Mouse (Mus musculus): ENCODE data around the gene Atpaf2.

Gene Atpaf2

DNA sequence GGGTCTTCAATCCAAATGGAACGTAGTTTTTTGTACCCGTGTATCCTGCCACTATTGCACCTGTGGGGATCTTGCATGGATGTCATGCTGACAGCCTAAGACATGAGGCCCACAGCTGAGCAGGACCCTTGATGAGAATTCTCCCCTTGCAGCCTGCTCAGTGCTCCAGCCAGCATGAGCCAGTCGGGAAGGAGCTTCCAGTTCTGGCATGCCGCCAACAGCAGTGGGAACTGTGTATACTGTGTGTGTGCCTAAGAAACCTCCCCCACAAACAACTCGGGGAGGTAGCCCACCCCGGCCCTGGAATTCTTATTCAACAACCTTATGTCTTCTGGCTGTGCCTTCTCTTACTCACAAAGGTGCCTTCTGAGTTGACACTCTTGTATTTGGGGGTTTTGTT is 21.7 kb downstream of the Atpaf2 start:
- DNase-seq (ENCODE audit: low spot score), result no peak

DNA sequence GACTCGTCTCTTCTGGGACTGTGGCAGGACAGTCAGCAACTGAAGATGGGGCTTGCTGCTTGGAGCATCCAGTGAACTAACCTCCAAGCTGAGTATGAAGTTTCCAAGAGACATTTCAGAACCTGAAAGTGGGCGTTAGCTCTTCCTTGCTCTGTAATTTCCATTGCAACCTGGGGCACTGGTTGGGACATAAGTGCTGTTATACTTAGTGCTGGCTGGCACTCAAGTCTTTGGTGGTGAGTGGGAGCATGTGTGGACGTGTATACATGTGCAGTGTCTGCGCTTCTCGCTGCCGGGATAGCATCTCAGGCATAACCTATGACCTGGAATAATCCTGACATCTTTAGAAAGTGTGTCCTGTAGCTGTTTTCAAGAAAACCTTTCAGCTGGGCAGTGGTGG is 26.9 kb downstream of the Atpaf2 start:
- DNase-seq (ENCODE audit: low spot score), result no peak

DNA sequence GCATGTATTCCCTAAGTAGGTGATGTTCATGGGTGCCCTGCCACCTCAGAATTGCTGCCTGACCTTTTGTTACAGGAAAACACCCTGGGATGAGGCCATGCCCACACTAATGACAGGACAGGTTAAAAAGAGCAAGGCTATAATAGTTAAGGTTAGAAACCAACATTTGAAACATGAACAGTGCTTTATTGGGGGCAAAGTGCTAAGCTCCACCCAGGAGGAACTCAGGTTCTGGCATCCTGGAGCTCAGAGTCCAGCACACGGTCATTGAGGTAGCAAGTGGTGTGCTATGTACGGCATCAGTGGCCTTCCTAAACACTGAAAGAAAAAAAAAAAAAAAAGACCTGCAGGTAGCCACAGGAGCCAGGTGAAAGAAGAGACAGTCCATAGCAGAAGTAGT is 30.3 kb downstream of the Atpaf2 start:
- DNase-seq (ENCODE audit: low spot score), result no peak

DNA sequence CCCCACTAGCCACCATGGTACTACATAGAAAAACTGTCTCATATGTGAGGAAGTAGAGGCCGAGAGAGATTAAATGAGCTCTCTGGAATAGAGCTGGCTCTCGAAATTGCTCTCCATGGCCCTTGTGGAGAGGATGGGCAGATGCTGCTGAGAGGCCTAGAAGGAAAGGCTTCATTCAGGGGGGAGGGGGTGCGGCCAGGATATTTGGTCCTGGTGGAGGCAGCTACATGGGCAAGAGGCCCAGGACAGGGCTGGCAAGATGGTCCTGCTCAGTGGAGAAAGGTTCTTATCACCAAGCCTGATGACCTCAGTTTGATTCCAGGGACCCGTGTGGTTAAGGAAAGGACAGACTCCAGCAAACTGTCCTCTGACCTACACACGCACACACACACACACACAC is 32.3 kb downstream of the Atpaf2 start:
- DNase-seq (ENCODE audit: low spot score), result no peak

DNA sequence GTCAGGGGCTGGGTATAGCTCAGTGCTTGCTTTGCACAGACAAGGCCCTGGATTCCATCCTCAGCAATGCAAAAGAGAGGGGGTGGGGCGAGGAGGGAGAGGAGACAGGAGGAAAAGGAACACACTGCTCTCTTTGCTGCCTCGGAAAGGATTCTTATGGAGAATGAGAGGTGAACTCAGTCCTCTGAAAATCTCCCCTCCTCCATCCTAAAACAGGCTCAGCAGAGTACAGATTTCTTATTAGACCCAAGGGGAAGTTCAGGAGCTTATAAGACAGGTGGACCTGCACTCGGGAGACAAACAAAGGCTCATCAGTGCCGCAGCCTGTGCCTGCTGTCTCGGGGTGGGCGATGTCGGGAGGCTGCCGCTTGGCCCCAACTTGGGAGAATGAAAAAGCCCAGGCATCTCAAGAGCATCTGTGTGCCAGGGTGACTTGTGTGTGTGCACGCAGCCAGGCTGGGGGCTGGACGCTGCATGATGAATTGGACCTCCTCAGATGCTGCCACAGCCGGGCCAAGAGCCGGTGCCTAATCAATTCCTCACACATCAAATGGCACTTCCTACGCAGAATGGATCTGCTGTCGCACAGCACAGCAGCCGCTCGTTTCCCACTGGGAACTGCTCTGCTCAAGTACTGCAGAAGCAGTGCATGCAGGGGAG is 33.4 kb downstream of the Atpaf2 start:
- DNase-seq (ENCODE audit: low spot score), result peak; percentile 24

DNA sequence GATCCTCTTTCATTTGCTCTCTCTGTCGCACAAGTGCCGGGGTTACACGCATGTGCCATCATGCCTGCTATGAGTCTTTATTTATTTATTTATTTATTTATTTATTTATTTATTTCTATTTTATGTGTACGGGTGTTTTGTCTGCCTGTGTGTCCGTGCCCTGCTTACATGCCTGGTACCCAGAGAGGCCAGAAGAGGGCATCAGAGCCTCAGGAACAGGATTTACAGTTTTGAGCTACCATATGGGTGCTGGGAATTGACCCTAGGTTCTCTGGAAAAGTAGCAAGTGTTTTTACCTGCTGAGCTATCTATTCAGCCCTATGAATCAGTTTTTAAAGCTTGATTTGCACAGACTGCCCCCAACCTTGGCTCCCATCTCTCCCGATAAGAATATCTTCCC is 34.7 kb downstream of the Atpaf2 start:
- DNase-seq (ENCODE audit: low spot score), result no peak

DNA sequence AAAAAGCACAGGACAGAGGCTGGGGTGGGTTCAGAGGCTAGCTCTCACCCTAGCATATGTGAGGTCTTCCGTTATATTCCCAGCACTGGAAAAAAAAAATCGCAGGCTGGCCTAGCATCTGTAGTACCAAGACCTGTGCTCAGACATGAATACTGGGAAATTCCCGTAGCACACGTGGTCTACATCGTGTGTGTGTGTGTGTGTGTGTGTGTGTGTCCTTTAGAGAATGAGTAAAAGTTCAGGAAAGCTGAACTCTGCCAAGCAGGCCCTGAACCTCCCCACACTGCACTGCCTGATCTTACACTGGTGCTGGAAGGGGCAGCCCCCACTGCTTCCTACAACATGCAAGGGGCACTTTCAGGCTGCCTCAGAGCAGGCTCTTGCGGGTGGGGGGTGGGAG is 43.8 kb downstream of the Atpaf2 start:
- DNase-seq (ENCODE audit: low spot score), result no peak

DNA sequence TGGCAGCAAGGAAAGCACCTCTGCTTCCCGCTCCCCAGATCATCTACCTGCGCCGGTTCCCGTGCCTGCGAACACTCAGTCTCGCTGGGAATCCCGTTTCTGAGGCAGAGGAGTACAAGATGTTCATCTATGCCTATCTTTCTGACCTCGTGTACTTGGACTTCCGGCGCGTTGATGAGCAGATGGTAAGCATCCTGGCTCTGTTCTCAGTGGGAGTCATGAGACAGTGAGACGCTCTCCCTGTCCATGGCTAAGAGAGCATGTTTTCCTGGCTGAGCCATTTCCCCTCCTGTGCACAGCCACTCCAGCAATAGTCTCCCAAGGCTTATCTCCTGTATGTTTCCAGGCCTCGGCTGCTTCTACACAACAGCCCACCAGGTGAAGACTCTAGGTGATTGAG is 47.8 kb downstream of the Atpaf2 start:
- no peak for DNase-seq (ENCODE audit: low spot score)

DNA sequence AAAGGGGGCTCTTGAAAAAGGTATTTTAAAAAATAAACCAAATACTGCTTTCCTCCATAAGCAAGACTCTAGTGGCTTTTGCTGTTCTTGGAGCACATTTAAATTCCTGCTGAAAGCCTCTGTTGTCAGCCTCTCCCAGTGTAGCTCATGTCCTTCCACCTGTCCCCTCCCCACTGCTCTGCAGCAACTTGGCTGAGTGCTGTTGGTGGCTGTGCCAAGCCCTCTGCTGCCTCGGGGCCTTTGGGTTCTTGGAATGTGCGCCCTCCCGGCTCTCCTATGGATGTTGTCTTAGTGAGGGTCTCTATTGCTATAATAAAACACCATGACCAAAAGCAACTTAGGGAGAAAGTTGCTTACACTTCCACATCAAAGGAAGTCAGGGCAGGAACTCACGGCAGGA is 48.8 kb downstream of the Atpaf2 start:
- no peak for DNase-seq (ENCODE audit: low spot score)

DNA sequence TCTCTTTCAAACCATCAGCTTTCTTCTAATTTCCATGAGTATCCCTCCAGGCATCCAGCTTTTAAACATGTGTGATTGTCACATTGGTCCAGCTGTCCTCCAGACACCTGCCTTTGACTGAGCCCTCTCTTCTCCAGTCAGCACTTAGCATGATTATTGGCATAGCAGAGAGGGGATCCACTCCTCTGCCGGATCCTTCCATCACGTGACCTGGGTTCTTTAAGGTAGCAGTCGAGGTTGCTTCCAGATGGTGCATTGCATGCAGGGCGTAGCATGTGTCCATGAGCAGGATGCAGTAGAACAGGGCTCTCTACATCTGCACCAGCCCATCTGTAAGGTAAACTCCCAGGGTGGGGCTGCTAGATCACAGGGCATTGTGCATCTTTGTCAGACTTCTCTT is 49.3 kb downstream of the Atpaf2 start:
- DNase-seq (ENCODE audit: low spot score), result no peak

DNA sequence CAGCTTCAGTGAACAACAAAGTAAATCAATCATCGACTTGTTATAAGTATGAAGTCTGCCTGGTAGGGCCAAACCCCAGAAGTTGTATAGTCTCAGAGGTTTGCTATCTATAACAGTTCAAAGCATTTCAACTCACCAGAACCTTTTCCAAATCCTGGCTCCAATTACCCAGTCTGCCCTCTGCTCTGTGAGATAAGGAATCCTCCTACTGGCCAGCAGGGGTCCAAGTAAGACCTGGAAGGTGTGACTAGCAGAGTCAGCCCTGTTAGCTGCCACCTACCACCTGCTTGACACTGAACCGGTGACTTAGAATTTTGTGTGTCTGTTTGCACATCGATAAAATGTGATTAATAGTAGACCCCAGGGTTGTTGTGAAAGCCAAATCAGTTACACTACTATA is 51.0 kb downstream of the Atpaf2 start:
- DNase-seq (ENCODE audit: low spot score), result no peak

DNA sequence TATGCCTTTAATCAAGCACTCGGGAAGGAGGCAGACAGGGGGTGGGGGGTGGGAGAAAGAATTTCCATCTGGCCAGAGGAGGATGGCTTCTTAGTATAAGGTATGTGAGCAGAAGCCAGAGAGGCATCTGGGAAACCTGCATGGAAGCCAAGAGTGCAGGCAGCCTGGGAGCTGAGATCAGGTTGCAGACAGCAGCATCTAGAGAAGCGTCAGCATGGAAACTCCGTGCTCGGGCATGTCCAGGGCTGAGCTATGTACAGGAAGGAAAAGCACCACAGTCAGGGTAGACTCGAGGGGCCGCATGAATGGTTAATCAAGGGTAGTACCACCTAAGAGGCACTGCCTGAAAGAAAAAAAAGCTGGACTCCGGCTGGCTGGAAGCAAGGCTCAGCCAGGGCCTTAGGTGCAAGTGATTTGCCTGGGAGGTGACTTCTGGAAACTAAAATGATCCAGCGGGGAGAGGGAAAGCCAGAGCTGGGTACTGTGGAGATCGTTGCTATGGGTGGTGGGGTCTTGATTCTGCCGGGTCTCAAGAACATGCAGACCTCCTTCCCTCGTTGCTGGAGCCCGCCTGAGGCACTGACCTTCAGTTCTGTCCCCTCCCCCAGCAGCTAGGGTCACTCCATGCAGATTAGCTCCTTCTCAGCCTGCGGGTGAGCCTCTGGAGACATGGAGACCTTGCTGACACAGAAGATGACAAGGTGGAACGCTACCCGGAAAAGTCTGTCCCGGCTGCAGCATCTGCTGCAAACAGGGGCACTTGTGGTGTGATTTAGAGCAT is 51.8 kb downstream of the Atpaf2 start:
- no peak for DNase-seq (ENCODE audit: low spot score)

DNA sequence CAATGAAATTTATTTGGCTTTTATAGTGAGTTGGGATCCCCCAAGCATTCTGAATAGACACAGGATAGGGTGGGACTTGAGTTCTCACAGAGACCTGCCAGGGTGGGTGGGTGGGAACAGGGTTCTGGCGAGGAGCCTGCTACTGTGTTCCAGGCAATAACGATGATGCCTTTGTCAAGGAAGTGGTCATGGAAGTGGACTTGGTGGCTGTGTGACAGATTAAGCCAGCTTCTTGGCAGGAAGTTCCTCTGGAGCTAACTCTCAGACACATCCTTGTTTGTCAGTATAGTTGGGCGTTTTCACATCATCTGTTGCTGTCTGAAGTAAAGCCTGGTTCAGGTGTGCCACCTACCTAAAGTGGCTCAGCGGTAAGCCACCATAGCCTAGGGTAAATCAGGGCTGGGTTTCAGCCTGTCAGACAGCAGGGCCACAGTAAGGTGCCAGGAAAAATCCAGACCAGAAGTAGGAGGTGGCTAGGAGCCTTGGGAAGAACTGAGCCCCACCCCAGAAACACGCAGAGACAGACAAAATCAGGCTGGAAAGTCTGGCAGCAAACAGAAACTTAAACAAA is 57.5 kb downstream of the Atpaf2 start:
- no peak for DNase-seq (ENCODE audit: low spot score)

DNA sequence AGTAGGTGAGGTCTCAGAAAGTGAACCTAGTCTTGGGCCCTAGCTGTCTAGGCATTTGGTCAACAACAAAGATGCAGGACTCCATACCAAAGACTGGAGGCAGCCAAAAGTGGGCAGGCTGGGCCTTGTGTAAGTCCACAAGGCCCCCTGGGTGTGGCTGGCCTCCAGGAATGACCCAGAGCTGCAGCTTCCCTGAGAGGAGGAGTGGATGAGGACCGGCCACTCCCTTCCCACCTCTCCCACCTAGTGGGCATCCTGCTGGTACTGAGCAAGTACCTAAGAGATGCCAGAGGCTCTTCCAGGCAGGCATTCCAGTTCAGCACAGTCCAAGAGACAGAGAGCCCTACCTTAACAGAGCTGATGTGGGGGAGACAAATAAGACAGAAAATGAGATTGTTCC is 58.3 kb downstream of the Atpaf2 start:
- DNase-seq (ENCODE audit: low spot score), result no peak

DNA sequence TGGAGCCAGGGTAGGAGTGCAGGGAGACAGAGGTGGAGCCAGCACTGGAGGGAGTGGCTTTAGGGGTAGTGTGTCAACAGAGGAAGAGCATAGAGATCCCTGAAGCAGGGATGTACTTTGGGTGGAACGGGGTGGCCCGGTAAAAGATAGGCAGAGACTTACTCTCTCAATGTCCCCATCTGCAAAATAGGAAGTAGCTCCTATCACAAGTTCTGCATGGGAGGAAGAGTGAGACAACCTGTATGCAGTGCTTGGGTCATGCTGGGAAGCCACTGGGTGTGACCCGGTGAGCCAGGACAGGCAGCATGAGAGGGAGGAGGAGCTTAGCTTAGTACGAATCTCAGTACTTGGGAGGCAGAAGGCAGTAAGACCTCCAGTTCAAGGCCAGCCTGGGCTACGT is 59.1 kb downstream of the Atpaf2 start:
- DNase-seq (ENCODE audit: low spot score), result no peak

DNA sequence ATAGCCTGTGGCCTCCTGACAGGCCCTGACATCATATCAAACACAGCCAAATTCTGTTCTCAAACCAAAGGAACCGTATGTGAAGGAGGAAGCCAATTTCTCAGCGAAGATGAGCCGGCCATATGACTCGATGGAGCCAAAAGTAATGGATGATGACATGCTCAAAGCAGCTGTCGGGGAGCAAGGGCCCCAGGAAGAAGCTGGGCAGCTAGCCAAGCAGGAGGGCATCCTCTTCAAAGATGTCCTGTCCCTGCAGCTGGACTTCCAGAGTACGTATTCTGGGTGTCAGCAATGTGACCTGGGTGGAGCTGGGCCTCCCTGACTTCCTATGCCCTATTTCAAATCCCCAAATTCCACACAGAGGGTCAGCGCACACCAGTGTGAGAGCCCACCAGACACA is 59.7 kb downstream of the Atpaf2 start:
- no peak for DNase-seq (ENCODE audit: low spot score)

DNA sequence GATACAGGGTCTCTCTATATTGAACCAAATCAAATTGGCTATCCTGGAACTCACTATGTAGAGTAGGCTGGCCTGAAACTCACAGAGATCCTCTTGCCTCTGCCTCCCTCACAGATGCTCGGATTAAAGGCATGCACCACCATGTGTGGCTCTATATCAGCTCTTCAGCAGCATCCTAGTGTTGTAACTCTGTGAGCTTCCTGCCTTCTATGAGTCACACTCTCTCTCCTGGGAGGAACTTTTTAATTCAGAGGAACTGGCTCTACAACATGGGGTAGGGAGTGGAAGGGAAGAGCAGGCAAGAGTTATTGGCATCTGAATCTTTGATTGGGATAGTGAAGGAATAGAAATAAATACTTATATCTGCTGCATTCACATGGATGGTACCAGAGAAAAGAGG is 61.1 kb downstream of the Atpaf2 start:
- DNase-seq (ENCODE audit: low spot score), result no peak

DNA sequence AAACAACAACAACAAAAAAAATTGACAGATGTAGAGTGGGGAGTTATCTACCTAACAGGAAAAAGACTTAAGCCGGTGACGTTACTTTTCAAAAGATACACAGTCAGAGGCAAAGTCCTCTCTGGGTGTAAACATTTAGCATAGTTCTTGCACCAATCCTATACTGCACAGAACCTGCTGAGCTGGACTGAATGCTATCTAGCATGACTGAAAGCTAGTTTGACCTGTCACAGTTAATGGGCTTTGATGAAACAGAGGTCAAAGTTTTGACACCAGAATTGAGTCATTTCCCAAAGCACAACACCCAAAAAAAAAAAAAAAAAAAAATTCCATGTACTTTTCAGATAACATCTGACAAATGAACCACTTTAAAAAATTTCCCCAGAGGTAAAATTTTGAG is 62.3 kb downstream of the Atpaf2 start:
- DNase-seq (ENCODE audit: low spot score), result no peak

DNA sequence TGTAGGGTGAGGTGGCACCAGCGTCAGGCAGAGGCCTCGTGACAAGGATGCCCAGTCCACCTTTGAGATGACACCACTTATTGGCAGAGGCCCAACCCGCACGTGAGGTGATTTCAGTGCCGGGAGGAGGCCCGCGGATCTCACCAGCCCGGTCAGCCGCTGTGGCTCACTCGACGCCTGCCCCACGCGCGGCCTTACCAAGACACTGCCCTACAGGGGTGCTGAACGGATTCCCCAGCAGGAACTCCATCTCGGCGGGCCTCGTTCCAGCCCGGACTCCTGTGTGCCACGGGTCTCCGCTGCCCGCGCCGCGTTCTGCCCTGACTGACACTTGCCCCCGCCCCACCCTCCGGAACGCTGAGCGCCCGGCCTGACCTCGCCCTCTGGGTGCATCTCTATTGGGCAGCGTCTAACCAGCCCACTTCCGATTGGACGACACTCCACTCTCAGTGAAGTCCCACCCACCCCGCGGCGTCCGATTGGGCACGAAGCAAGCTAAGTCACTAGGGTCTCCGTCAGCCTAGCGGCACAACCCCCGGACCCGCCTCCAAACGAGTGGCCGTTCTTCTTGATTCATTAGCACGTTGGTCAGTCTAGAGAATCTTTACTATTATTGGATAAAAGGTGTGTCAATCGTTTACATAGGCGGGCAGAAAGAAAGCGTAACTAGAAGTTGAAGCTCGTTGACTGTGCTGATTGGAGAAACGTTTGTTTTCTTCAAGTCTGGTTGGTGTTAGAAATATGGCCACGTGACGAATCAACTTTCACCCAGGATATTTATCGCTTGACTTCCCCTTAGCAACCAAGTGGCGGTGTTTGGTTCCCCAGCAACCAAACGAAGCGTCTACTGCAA is 65.5 kb downstream of the Atpaf2 start, which contains the start of the genes Tom1l2 and Drc3:
Gene Tom1l2 (minus strand): TSS at position 347 of the 853 bp plus-strand sequence.
Gene Drc3 (plus strand): TSS at position 771 of the 853 bp plus-strand sequence.
- DNase-seq (ENCODE audit: low spot score), result peak; percentile 100

DNA sequence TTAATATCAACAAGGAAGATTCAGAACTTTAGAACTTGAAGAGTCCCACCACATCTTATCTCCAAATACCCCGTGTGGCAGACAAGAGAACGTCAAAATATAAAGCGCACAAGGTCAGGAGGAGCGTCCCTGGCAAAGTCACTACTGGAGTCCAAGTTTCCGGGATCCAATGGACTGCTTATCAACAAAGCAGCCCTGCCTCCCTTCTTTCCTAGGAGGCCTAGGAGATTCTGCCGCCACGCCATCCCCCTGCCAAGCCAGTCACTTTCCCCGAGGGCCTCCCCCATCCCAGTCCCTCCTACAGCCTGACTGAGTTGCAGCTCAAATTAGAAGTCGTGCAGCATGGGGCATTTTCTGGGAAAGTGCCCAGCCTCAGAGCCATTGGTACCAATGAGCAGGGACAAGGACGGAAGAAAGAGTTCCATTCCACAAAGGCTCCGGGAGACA is 66.3 kb downstream of the Atpaf2 start:
- DNase-seq (ENCODE audit: low spot score), result peak; percentile 55

DNA sequence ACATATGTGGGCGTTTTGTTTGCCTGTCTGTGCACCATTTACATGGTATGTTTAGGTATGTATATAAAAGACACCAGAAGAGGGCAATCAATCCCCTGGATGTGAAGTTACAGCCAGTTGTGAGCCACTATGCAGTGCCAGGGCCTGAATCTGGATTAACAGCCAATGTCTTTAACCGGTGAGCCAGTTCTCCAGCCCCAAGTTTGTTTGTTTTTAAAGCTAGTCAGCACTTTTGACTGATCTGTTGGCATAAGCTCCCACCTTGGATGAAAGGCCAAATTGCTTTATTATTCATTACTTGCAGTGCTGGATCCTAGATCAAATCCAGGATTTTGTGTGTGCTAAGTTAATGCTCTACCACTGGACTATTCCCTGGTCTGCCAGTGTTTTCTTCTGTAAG is 66.9 kb downstream of the Atpaf2 start:
- no peak for DNase-seq (ENCODE audit: low spot score)
